Mouse (Mus musculus) thymus, postnatal 25 days (tissue): ENCODE measurements around the gene Gm44579.

Source experiments
- DNase-seq: peaks from one replicate; pipeline ENCODE4 v3.0.0; 2022

Gene Gm44579

DNA sequence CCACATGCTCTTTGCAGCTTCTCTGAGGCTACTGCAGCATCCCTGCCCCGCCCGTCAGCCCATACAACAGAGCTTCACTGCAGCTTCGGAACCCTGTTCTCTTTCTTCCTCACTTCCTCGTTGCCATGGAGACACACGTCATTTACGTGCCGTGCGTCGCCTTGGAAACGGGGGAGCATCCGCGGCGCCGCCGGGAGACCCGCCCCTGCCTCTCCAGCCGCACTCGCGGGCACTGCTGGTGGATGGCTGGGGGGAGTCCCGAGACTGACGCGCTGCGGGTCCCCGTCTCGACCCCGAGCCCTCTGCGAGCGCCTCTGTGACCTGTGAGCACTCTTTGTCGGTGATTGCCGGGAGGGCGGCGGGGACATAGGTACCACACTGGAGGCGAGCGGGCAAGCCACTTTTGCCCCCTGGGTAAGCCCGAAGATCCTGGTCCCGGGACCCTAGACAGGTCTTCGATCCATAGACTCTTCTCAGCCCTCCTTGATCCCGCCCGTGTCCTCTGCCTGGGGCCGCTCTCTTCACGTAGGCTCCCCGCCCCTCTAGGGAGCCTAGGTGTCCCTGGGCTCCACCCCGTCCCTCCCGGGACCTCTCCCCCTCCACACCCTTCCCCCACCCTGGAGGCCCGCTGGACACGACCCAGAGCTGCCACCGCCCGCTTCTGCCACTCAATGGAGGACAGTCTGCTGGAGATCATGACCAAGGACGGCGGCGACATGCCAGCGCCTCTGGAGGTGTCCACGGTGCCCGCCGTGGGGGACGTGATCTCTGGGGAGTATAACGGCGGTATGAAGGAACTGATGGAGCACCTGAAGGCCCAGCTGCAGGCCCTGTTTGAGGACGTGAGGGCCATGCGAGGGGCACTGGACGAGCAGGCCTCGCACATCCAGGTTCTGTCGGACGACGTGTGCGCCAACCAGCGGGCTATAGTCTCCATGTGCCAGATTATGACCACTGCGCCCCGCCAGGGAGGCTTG is 52.8 kb downstream of the Gm44579 start:
- peak; percentile 71 for DNase-seq

DNA sequence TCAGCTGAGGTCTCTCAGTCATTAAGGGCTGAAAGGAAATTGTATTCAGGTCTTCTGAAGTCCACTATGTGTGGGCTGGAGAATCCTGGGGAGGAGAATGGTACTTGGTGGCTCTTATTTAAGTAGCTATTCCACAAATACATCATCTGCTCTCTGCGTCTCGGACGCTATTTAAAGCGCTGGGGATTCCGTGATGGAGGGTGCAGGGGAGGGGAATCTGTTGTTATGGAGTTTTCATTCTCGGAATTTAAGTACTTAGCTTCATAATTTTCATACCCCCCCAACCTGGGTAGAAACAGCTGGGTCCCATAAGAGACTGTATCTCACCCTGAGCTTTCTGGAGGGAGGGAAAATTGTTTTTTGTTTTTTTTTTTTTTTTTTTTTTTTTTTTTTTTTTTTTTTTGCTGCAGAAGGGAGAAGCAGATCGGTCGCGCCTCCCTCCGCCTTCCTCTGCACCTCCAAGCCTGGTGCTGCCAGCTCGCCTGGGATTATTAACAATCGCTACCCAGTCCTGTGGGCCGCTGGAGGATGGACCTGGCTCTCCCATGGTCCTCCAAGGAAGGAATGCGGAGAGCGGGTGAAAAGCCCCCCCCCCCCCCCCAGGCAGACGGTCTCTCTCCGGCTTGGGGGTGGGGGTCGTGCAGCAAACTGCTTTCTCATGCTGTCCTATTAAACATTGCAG is 53.7 kb downstream of the Gm44579 start, which contains the start of gene Ccdc184:
Gene Ccdc184 (plus strand): TSS at position 196 of the 682 bp plus-strand sequence.
- no peak for DNase-seq

DNA sequence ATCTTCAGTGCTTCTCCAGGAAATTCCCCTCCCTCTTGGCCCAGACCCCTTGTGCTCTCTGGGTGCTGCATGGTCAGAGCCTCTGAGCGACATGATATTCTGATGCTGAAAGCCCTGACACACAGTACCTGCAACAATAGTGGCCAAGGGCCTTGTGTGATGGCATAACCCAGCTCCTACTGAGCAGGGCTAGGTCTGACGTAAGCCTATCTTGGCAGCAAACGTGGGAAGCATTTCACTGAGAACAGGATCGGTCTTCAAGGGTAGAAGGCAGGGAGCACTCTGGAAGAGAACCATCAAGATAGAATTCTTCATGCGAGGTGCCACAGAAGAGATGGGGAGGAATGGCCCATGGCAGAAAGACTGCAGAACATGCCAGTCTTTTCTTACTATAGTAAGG is 55.3 kb downstream of the Gm44579 start, which contains the start of gene Asb8:
Gene Asb8 (minus strand): TSS at position 101 of the 400 bp plus-strand sequence.
- DNase-seq = no peak

DNA sequence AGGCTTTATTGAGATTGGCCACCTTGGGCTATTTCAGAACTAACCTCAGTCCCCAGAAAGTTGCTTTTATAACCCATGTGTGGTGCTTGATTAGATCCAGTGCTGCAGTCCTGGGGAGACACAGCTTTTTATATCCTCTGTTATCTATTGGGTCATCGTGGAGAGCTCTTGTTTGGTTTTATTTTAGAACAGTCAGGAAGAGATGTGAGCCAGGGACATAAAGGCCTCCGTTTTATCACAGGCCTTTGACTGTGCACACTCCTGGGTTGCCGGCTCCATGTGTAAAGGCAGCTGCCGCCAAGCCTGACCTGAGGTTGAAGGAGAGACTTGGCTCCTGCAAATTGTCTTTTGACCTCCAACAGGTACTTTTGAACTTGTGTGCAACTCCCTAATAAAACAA is 58.2 kb downstream of the Gm44579 start:
- no peak for DNase-seq

DNA sequence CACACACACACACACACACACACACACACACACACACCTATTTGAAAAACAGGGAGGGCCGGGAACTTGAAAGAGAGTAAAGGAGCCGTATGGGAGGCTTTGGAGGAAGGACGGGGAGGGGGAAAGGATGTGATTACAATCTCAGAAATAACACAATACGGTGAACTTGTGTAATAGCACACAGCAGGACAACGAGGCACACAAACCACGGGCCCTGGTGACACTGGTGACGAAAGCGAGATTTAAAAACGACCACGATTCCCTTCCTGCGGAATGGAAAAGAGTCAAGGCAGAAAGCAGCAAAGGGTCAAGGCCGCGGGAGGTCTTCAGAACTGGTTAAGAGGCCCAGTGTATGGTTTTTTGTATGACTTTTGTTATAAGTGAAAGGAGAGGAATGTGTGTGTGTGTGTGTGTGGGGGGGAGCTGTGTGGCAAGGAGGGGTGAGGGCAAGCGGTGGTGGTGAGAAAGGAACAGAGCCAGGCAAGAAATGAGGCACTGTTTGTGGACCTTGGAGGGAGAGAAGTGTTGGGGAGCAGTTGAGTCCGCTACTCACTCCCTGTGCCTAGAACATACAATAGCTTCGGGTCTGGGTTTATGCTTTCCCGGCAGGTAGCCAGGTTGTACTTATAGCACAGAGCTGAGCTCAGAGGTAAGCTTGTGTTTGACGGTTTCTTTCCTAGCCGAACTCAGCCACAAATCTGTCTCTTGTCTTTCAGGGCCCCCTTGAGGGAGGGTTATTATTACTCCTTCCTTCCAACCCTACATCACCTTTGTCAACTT is 59.6 kb downstream of the Gm44579 start:
- no peak for DNase-seq

DNA sequence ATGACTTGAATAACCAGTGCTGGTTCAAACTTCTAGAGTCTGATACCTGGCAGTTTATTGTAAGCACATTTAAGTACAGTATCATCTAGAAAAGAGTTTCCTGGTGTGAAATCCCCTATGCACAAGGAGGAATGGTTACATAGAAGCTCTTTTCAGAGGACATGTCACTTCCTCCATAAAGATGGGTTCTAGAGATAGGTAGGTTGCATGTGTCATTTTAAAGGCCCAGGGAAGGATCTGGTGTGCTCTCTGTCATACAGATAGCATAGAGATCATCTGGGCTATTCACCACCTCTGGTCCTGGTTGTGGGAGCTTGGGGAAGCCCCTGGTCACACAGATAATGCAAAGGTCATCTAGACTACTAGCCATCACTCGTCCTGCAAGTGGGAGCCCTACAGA is 63.5 kb downstream of the Gm44579 start:
- DNase-seq = no peak

DNA sequence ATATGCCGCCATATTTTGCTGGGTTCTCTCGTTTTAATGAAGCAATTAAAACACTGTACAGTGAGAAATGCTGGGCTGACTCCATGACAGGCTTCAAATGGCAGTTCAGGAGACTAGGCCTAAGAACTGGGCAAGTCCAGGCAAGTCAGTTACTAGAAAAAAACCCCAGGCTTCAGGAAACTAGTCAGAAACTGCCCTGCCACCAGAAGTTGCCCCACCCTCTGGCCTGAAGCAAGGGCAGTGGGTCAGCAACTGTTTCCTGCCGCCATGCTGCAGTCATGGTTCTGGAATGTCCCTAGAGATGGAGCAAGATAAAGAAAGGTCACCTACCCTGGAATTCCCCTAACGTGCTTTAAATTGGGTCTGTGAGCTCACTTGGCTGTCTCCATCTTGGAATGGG is 64.8 kb downstream of the Gm44579 start:
- DNase-seq = no peak

DNA sequence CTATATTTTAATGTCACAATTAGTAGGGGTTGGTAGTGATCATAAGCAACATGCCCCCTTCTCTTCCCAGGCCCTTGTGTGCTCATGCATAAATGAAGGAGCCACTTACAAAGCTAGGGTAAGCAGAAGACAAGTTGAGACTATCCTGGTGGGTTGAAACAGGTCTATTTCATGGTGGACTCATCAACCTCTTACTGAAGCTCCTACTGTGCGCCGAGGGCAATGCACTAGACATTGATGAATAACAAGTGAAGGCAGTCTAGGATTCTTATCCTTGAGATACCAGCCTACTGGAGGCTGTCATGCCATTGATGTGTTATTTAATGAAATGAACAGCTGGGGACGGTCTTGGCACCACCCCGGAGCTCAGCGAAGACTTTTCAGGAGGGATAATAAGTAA is 65.5 kb downstream of the Gm44579 start:
- no peak for DNase-seq

DNA sequence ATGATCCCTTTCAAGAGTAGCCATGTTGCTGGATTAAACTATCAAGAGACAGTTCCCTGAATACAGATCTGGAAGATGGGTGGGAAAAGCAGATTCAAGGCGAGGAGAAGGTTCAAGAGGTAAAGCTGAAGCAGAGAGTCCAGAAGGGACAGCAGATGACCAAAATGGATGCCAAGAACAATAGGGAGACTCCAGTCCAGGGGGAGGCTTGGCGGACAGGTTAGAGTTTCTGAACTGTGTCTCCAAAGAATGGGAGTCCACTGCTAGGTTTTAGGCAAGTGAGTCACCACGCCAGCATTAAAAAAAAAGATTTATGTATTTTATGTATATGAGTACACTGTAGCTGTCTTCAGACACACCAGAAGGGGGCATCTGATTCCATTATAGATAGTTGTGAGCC is 66.1 kb downstream of the Gm44579 start:
- no peak for DNase-seq

DNA sequence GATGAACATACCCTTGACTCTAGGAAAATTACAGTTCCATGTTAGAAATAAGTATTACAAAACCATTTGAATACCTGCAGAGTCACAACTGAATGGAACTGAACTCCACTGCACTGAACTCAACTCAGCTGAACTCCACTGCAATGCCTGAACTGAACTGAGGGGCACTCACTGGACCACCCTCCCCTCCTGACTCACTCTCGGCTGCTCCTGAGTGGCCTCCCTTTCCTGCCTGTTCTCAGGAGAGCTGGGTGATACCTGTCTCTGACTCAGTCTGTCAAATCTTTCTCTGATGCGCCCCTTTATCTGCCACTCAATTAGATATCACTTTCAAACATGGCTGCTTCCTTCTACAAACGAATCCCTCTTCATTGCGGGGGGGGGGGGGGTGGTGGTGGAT is 66.6 kb downstream of the Gm44579 start:
- DNase-seq = no peak

DNA sequence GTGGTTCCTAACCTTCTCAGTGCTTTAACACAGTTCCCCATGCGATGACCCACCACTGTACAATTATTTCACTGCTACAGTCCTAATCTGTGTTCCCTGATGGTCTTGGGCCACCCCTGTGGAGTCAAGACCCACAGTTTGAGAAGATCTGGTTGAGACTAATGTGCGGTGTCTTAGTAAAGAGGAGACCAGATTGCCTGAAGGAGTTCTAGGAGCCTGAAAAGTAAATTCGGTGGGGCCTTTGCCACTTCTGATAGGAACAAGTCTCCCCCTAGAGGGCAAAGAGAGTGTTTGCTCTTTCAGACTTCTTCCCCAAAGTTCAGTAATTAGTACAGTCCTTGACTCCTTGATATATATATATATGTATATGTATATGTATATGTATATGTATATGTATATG is 67.2 kb downstream of the Gm44579 start:
- peak; percentile 15 for DNase-seq

DNA sequence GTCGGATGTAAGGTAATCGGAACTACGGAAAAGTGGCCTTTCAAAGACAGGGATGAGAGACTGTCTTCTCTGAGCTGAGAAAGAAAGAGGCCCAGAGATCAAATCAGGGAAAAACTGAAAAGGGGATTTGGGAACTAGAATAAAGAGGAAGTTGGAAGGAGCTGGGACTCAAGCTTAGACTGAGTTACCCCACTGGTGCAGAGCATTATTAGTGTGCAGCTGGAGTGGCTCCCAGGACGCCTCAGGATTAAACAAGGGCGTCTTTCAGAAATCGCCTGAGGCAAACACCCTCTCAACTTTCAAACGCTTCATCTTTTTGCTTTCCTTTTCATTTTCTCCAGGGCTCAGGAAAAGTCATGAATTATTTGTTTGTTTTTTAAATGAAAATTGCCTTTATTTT is 67.9 kb downstream of the Gm44579 start:
- no peak for DNase-seq

DNA sequence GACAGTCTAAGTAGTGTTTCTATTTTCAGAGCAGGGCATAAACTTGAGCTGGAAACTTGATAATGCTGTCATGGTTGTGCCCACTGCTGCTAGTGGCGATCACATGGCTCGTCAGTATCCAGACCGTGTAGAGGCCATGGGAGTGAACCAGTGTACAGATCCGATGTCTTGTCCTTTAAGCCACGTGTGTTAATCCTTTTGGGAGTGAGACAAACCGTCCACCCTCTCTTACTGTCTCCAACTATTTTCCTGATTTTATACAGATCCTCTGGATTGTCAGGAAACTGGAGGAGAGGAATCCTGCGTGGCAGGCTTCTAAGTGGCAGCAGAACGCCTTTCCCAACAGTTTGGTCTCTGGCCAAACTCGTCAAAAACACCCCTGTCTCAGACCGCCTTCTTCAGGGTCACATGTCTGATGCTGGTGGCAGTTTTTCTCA is 71.6 kb downstream of the Gm44579 start:
- DNase-seq = no peak

DNA sequence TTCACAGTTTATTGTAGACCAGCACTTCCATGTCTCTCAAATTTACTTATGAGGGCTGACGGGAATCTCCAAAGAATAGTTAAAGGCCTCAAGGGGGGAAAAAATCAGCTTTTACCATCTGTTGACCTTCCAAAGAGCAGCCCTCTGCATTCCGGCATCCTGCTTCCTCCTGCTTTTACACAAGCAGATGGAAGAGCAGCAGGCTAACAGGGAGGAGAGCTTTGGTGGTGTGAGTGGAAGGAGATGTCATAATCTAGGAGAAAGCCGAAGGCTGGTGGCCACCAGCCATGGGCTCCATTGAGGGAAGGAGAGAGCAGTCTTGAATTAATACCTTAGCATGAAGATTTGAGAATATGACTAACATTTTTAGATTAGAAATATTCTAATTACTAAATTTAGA is 72.4 kb downstream of the Gm44579 start:
- no peak for DNase-seq

DNA sequence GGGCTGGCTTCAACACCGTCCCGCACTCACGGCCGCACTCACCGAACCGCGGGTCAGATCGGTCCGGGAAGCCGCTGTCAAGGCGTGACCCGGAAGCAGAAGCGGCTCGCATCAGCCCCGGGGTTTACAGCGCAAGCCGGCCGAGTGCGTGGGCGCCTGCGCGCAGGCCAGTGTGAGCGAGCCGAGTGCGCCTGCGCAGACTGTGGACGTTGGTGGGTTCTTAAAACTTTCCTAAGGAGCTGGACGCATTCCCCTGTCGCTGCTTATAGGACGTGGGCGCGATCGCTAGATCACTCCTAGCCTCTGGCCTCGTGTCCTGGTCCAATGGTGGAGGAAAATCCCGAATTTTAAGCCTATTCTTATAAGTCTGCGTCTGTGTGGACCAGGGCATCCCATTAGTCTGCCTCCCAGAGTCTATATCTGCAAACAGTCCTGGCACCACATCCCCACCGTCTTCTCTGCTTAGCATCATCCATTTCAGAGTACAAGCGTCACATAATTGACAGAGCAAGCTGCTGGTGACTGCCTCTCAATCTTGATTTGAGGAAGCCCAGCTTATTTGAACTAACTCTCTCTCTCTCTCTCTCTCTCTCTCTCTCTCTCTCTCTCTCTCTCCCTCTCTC is 75.1 kb downstream of the Gm44579 start:
- DNase-seq = peak; percentile 90

DNA sequence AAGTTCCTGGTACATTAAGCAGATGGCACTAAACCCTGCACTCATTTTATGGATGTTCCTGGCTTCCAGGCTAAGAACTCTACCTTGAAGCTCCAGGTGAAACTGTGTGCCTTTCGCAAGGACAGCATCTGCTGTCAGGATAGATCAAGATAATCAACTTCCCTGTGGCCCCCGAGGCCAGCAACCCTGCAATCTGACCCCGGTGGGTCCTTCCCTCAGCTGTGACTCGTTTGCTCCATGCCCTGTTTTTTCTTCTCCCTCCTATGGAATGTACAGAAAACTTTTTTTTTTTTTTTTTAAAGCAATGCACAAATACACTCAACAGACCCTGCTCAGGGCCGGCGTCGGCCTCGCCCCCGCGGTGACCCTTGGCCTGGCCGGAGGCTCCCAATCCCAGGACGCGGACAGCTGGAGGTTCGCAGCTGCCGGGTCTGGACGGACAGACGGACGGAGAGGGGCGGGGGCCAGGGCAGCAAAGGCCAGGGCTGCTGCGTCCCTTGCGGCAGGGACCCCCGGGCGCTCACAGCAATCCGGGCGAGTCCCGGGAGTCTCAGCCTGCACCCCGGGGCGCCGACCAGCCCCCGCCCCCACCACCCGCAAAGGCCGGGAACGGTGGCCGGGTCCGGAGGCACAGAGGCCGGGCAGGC is 75.8 kb downstream of the Gm44579 start:
- no peak for DNase-seq

DNA sequence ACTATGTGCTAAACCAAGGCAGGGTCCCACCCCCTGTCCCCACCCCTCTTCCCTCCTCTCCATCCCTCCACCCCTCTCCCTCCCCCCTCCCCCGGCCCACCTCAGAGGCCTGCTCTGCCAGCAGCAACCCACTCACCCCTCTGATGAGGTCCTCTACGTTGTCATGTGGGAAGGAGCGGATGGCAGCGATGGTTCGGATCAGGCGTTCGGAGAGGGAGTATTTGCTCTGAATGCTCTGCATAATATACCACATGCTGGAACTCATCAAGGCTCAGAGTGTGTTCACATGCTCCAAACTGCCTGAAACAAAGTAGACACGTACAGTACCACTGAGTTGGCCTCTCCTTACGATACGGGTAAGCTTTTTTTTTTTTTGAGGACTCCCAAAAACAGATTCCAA is 78.3 kb downstream of the Gm44579 start:
- DNase-seq = no peak

DNA sequence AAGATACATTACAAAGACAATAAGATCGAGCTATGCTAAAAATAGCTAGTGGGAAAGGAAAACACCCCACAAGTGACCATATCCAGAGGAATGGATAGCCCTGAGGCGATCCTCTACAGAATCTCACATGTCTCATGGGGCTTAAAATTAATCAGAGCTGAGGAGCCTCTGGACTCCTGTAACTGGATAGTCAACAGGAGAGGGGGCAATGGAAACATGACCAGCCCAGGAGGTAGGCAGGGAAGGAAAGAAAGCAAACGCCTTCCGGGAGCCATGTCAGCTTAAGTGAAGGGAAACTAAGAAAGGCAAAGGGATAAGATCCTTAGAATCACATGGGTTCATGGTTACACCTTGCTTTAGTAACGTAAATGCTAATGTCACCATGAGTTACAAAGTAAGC is 80.0 kb downstream of the Gm44579 start:
- DNase-seq = no peak

DNA sequence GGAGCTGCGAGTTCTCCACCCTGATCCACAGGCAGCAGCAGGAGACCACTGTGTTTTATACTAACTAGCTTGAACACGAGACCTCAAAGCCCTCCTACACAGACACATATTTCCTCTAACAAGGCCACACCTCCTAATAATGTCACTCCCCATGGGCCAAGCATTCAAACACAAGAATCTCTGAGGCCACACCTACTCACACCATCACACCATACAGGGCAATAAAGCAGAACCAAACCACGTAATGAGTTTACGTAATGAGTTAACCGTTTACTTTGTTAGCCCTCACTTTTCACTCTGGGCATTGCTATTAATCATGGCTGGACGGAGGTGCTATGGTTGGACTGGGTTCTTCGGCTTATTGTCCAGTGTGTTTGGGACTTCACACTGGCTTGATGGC is 81.0 kb downstream of the Gm44579 start:
- DNase-seq = no peak

DNA sequence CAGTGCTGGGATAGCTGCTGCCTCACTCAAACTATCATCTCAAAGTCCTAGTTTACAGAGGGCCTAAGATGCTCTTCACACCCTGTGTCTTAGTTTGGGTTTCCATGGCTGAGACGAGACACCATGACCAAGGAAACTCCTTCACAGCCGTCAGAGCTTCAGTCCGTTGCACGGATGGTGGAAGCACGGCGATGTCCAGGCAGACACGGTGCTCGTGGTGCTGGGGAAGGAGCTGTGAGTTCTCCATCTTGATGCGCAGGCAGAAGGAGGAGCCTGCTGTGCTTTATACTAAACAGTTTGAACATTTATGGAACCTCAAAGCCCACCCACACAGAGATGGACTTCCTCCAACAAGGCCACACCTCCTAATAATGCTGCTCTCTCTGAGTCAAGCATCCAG is 83.9 kb downstream of the Gm44579 start:
- no peak for DNase-seq
